Mouse (Mus musculus): ENCODE data around the gene Ccdc169. TPM values are rescaled to one million over a fixed set of nuclear protein-coding genes. Genes with fewer than 3 reads are reported as not detected.

Ccdc169 gene
- polyA plus RNA-seq, 1 experiment from 2014 or later: 0.09 TPM

- H3K27ac ChIP-seq (ENCODE audit: low read depth, low read length): peak overlapping the region; percentile 47; the same call in 1 of the 2 replicates
- no peaks in the 10 kb centered on the region for H3K4me1 ChIP-seq (replicated peaks; ENCODE audit: control insufficient read depth, insufficient read depth, low read length)
- no peaks in the 10 kb centered on the region for H3K27me3 ChIP-seq (replicated peaks; ENCODE audit: control insufficient read depth, insufficient read depth, low read length)
- no peaks in the 10 kb centered on the region for H3K36me3 ChIP-seq (ENCODE audit: control insufficient read depth, insufficient read depth)
- no peak overlapping the region for H3K4me3 ChIP-seq (ENCODE audit: low read depth, low read length)
- ATAC-seq: peak; percentile 68
- 57% methylated on average over 14 of the region's 14 CpGs for WGBS
- H3K4me2 ChIP-seq (replicated peaks; ENCODE audit: low read depth): no peak overlapping the region
- no peaks in the 10 kb centered on the region for H3K9me3 ChIP-seq (ENCODE audit: control insufficient read depth)
- TF ChIP-seq CTCF (IDR thresholded peaks at IDR 0.05; ENCODE audit: low read depth): no peak
- no peak overlapping the region for H3K9ac ChIP-seq (ENCODE audit: low read depth, low read length)
These were observed 31.6 kb upstream of the Ccdc169 start for GRCm38 (mm10) chr3:55105372-55106023.

GRCm38 (mm10) chr3:55106051-55106450, 31.1 kb upstream of the Ccdc169 start:
- no peak overlapping the region for H3K4me2 ChIP-seq (replicated peaks; ENCODE audit: low read depth)
- H3K27me3 ChIP-seq (replicated peaks; ENCODE audit: control insufficient read depth, insufficient read depth, low read length): no peaks in the 10 kb centered on the region
- no peaks in the 10 kb centered on the region for H3K36me3 ChIP-seq (ENCODE audit: control insufficient read depth, insufficient read depth)
- 0 out of 2 replicates have a peak, but pooled peaks have one; percentile 18 for ATAC-seq
- no peak overlapping the region for H3K27ac ChIP-seq (ENCODE audit: low read depth, low read length)
- no peaks in the 10 kb centered on the region for H3K9me3 ChIP-seq (ENCODE audit: control insufficient read depth)
- no peak overlapping the region for H3K9ac ChIP-seq (ENCODE audit: low read depth, low read length)
- WGBS: 86% methylated on average over 17 of the region's 17 CpGs
- no peak overlapping the region for H3K4me3 ChIP-seq (ENCODE audit: low read depth, low read length)
- H3K4me1 ChIP-seq (replicated peaks; ENCODE audit: control insufficient read depth, insufficient read depth, low read length): no peaks in the 10 kb centered on the region
- no peak for TF ChIP-seq CTCF (IDR thresholded peaks at IDR 0.05; ENCODE audit: low read depth)

DNA sequence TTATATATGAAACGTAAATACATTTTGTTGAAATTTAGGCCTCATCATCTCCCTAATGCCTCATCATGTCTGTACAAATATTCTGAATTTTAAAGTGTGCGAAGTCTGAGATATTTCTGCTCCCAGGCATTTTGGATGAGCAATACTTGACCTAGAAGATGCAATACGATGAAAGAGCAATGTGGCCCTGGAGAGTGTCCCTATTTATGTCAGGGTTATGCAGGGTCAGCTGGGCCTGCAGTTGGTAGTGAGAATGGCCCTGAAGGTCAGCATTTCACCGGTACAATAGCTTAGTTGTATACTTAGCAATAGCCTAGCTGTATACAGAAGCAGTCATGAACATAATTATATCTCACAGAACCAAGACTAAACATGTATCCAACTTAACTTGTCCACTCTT, 28.0 kb upstream of the Ccdc169 start:
- WGBS: 78% methylated on average over 4 of the region's 4 CpGs
- H3K4me2 ChIP-seq (replicated peaks; ENCODE audit: low read depth): no peak overlapping the region
- no peak for TF ChIP-seq CTCF (IDR thresholded peaks at IDR 0.05; ENCODE audit: low read depth)
- H3K27me3 ChIP-seq (replicated peaks; ENCODE audit: control insufficient read depth, insufficient read depth, low read length): no peaks in the 10 kb centered on the region
- no peak for ATAC-seq
- H3K9ac ChIP-seq (ENCODE audit: low read depth, low read length): no peak overlapping the region
- no peak overlapping the region for H3K27ac ChIP-seq (ENCODE audit: low read depth, low read length)
- no peaks in the 10 kb centered on the region for H3K9me3 ChIP-seq (ENCODE audit: control insufficient read depth)
- H3K4me3 ChIP-seq (ENCODE audit: low read depth, low read length): no peak overlapping the region
- no peaks in the 10 kb centered on the region for H3K36me3 ChIP-seq (ENCODE audit: control insufficient read depth, insufficient read depth)
- H3K4me1 ChIP-seq (replicated peaks; ENCODE audit: control insufficient read depth, insufficient read depth, low read length): no peaks in the 10 kb centered on the region; the same call in 1 of the 2 replicates

GRCm38 (mm10) chr3:55111935-55112709, 25.0 kb upstream of the Ccdc169 start, which contains the start of gene Spg20:
Gene Spg20, plus strand, starts transcription at chr3:55112108.
- Histone ChIP-seq H3K27me3 (replicated peaks; ENCODE audit: control insufficient read depth, insufficient read depth, low read length) (no peaks in the 10 kb centered on the region), H3K9ac (ENCODE audit: low read depth, low read length) (peak within 1 kb of the TSS; percentile 92), H3K9me3 (ENCODE audit: control insufficient read depth) (no peaks in the 10 kb centered on the region), H3K27ac (ENCODE audit: low read depth, low read length) (peak within 1 kb of the TSS; percentile 90), H3K36me3 (ENCODE audit: control insufficient read depth, insufficient read depth) (peaks cover 2% of the 10 kb centered on the region), H3K4me1 (replicated peaks; ENCODE audit: control insufficient read depth, insufficient read depth, low read length) (peaks cover 6% of the 10 kb centered on the region), H3K4me2 (replicated peaks; ENCODE audit: low read depth) (peak within 1 kb of the TSS; percentile 89), H3K4me3 (ENCODE audit: low read depth, low read length) (peak within 1 kb of the TSS; percentile 92)
- ATAC-seq: peak; percentile 94
- peak; percentile 98 for TF ChIP-seq CTCF (IDR thresholded peaks at IDR 0.05; ENCODE audit: low read depth)
- under 1% methylated on average over 58 of the region's 58 CpGs for WGBS

DNA sequence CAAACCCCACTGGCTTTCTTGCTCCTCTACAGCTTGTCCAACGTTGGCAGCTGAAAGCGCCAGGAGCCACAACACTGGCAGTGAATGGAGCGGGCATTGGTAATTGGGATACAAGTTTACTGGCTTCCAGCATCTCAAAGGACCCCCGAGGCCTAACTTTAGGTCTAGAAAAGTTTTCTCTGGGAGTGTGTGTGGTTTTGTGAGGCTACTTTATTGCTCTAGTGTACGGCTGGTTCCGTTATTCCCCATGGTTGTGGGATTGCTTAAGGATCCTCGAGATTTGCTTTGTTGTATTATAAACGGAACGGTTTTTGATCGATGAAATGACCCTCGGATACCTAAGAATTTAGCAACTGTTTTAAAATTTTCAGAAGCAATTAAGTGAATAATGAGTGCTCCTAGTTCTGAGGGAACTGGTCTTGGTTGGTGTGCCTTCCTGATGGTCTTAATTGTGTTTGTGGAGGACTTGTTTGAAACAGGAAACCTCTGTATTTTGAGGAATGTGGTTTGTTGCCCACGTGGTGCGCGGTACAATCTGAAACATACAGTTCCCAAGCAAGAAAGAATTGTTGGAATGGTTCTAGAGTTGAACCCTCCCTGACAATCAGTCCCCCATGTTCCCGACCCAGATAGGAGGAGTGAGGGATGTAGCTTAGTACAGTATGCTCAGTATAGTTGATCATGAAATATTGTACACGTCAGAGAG, 24.3 kb upstream of the Ccdc169 start:
- Histone ChIP-seq H3K9ac (ENCODE audit: low read depth, low read length) (peak overlapping the region; percentile 92), H3K4me2 (replicated peaks; ENCODE audit: low read depth) (peak overlapping the region; percentile 89), H3K9me3 (ENCODE audit: control insufficient read depth) (no peaks in the 10 kb centered on the region), H3K36me3 (ENCODE audit: control insufficient read depth, insufficient read depth) (peaks cover 10% of the 10 kb centered on the region), H3K4me3 (ENCODE audit: low read depth, low read length) (peak overlapping the region; percentile 92), H3K27me3 (replicated peaks; ENCODE audit: control insufficient read depth, insufficient read depth, low read length) (no peaks in the 10 kb centered on the region), H3K27ac (ENCODE audit: low read depth, low read length) (peak overlapping the region; percentile 90), H3K4me1 (replicated peaks; ENCODE audit: control insufficient read depth, insufficient read depth, low read length) (peaks cover 6% of the 10 kb centered on the region)
- 31% methylated on average over 16 of the region's 16 CpGs for WGBS
- no peak for ATAC-seq
- TF ChIP-seq CTCF (IDR thresholded peaks at IDR 0.05; ENCODE audit: low read depth): no peak

Data from intestine, postnatal 0 days (tissue).